Mouse (Mus musculus) heart, postnatal 10 days (tissue): Measurements from ENCODE around the gene Myh7b. TPM values are rescaled to one million over a fixed set of nuclear protein-coding genes. Genes with fewer than 3 reads are reported as not detected.

Experiments
- DNase-seq, 2 experiments: peaks; one replicate each; pipeline ENCODE4 v3.0.0; 2021
- intact Hi-C: fragments of 180-260 bp; cut with DNase I; formaldehyde crosslinking; loops from one replicate; pipeline ENCODE4 v1.15.1; 2025
- total RNA-seq, 2 experiments: library from RNA; stranded (reverse); gene quantifications; 2 replicates each; pipeline ENCODE4 v1.2.3; 2021

Myh7b gene
- total RNA-seq, 2 experiments from 2014 or later, result 47.8 to 56.4 TPM

GRCm38 (mm10) chr2:155632138-155632936 lies 21.3 kb downstream of the Myh7b start:
- DNase-seq, result no peak
- intact Hi-C loops, result no loop called here

- no peak for DNase-seq
- intact Hi-C loops, result no loop called here
Measured at GRCm38 (mm10) chr2:155633121-155633520, 22.1 kb downstream of the Myh7b start.

- intact Hi-C loops, result no loop called here
- no peak for DNase-seq
Measured at GRCm38 (mm10) chr2:155633731-155634130, 22.7 kb downstream of the Myh7b start.

DNA sequence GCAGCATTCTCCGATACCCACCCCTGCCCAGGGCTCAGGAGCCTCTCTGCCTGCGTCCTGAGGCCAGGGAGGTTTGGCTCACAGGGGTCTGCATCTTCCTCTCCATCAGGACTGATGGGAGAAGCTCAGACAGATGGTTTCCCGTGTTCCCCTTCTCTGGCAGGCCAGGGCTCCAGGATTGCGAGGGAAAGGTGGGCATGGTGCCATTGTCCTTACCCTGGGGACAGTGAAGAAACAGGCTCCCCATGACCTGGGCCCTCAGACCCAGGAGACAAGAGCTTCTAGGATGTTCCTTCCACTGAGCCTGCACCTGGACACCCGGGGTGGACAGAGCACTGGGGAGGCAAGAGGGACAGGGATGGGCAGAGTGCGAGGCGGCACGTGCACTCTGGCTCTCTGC lies 23.6 kb downstream of the Myh7b start:
- no peak for DNase-seq
- intact Hi-C loops, result no loop called here

DNA sequence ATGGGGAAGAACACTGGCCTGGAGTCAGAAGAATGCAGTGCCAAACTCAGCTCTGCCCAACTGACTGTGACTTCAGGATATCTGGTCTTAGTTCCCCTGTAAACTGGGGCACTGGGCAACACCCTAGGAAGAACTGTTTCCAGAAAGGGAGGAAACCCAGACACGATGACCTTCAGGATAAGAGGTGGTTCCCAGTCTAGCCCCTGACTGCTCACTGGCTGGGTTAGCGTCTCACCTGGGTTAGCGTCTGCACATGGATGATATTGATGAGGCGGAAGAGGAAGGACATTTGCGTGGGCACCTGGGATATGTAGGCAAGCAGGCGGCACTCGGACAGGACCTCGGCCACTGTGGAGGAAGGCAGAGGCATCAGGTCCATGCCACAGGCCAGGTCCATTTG lies 24.9 kb downstream of the Myh7b start:
- DNase-seq, result peak in 1 of 2 experiments; percentile 40
- intact Hi-C loops, result no loop called here

- DNase-seq, result no peak
- intact Hi-C loops, result no loop called here
Measured at GRCm38 (mm10) chr2:155636881-155637280, 25.9 kb downstream of the Myh7b start.

- intact Hi-C loops, result no loop called here
- no peak for DNase-seq
Measured at GRCm38 (mm10) chr2:155637411-155637810, 26.4 kb downstream of the Myh7b start.

DNA sequence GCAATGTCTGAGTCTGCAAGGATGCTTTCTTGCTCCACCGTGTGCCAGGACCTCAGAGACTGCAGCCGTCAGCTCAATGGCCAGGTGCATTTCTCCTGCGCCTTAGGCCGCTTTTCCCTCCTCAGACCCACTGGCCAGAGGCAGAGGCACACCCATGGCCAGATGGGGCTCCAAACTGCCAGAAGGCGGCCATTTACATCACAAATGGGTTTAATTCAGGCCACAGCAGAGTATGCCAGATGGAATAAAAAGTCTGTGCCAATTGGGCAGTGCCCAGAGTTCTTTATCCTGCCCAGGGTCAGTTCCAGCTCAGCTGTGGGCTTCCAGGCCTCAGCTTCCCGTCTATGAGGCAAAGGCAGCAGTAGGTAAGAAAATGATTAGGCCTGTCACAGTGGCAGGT lies 29.6 kb downstream of the Myh7b start:
- DNase-seq, result no peak
- intact Hi-C loops, result no loop called here

GRCm38 (mm10) chr2:155641540-155642472 lies 30.8 kb downstream of the Myh7b start:
- no peak for DNase-seq
- intact Hi-C loops, result no loop called here

- DNase-seq, result no peak
- intact Hi-C loops, result no loop called here
Measured at GRCm38 (mm10) chr2:155645746-155646145, 34.7 kb downstream of the Myh7b start.

DNA sequence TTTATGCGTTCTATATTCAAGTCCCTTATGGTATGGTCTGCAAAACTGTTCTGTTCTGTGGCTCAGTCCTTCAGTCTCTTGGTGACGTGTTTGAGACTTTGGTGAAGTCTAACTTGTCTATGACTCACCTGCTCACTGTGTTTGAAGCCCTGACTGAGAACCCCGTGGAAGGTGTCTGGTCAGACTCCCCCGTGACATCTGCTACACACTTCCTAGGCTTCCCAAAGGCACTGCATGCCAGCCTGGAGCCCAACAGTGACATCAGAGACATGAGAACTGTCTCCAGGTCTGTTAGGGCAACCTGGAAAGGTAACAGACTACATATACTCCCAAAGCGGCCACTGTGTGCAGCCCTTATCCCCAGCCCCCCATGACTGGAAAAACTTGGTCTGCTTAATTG lies 41.6 kb downstream of the Myh7b start:
- DNase-seq, result no peak
- intact Hi-C loops, result no loop called here

GRCm38 (mm10) chr2:155655759-155656372 lies 44.9 kb downstream of the Myh7b start:
- intact Hi-C loops, result no loop called here
- no peak for DNase-seq

DNA sequence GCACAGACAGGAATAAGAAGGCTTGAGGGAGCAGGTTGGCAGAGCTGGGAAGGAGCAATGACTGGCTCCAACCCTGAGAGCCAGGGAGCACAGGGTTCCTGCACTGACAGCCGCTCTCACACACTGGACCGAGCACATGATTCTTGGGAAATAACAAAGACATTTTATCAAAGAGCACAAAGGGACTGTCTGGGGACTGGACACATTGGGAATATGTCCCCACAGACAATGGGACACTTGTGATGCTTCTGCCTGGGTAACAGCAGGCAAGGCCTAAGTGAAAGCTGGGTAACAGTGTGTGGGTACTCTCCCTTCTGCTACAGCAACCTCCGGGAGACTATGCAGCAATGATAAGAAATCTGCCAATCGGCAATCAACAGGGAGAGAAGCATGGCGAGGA lies 51.4 kb downstream of the Myh7b start:
- no peak for DNase-seq
- intact Hi-C loops, result no loop called here

DNA sequence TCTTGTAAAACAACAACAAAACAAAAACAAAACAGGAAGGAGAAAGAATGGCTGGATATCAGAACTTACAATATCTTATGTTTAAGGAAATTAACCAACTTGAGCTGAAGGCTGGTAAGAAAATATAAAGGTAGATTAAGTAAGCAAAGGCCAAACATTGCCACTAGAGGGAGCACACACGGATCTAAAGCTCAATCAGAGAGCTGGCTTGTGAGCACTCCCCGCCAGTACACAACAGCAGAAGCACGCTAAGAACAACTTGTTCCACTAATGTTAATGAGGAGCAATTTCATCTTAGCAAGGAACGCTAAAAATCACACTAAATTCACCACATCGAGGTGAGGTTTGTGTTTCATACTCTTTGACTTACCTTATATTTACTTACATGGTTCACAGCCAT lies 52.1 kb downstream of the Myh7b start:
- peak; percentile 46 to 69 for DNase-seq
- intact Hi-C loops, result loop anchor here (1.0 kb wide), 1 partner anchor 102 kb away; no protein-coding TSS in a partner anchor

GRCm38 (mm10) chr2:155663910-155664460 lies 53.0 kb downstream of the Myh7b start:
- no peak for DNase-seq
- intact Hi-C loops, result loop anchor here (1.0 kb wide), 1 partner anchor 101 kb away; no protein-coding TSS in a partner anchor

DNA sequence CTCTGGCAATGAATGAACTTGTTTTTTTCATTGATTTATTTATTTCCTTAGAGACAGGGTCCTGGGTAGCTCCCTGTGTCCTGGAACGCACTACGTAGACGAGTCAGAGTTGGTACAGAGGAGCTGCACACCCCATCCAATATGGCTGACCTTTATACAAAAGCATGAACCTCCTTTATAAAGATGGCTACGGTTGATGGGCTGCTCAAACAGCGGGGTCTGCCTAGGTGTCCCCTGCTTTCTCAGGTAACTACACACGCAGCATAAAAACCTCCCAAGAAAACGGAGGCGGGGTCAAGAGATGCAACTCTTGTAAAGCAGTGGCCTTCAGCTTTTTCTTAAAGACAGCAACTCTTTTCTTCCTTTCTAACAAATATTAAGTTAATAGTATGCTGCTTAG lies 56.9 kb downstream of the Myh7b start:
- intact Hi-C loops, result no loop called here
- DNase-seq, result no peak

- intact Hi-C loops, result no loop called here
- peak; percentile 38 to 59 for DNase-seq
Measured at GRCm38 (mm10) chr2:155668461-155668860, 57.4 kb downstream of the Myh7b start.

GRCm38 (mm10) chr2:155671236-155671635 lies 60.2 kb downstream of the Myh7b start:
- peak; percentile 32 to 33 for DNase-seq
- intact Hi-C loops, result no loop called here

DNA sequence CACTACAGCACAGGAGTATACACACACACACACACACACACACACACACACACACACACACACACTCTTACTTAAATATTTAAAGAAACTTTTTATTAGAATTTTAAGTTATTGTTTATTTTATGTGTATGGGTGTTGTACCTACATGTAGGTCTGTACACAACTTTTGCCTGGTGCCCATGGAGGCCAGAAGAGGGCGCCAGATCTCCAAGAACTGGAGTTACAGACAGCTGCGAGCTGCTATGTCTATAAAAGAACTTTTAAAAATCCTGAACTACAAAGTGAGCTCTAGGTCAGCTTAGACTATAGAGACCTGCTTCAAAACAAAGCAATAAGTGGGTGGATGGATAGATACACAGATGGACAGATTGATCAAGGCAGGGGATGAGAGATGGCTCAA lies 62.5 kb downstream of the Myh7b start:
- peak; percentile 68 to 76 for DNase-seq
- intact Hi-C loops, result no loop called here

GRCm38 (mm10) chr2:155675118-155675517 lies 64.1 kb downstream of the Myh7b start:
- intact Hi-C loops, result loop anchor here (2.0 kb wide), 1 partner anchor 16 kb away; no protein-coding TSS in a partner anchor
- DNase-seq, result no peak
